Mouse (Mus musculus): Measurements from ENCODE around the gene 2310057M21Rik.

The 2310057M21Rik gene

GRCm38 (mm10) chr7:131322192-131322591 lies 40.4 kb downstream of the 2310057M21Rik start, which contains the start of gene Cuzd1:
TSS of gene Cuzd1 (minus strand) at chr7:131322292.
- no peak for DNase-seq (ENCODE audit: low spot score in 2 of 2)

- no peak for DNase-seq (ENCODE audit: low spot score in 2 of 2)
Observed at GRCm38 (mm10) chr7:131318340-131318739, 44.2 kb downstream of the 2310057M21Rik start.

DNA sequence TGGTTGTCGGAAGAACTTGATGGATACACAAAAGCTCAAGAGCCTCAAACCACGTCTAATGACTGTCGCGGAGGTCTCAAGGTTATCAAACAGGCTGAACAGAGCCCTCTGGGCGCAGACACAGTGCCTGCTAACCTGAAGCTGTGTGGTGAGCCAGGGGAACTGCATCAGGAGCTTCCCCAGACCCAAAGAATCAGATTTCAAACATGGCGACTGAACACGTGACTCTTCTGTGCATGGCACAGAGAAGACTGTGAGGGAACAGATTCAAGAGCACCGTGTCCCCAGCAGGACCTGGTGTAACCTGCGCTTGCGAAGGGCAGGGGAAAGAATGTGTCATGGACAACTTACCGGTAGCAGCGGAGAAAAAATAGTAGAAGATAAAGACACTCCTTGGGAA lies 45.0 kb downstream of the 2310057M21Rik start:
- no peak for DNase-seq (ENCODE audit: low spot score in 2 of 2)

- no peak for DNase-seq (ENCODE audit: low spot score in 2 of 2)
Observed at GRCm38 (mm10) chr7:131314493-131314892, 48.1 kb downstream of the 2310057M21Rik start.

DNA sequence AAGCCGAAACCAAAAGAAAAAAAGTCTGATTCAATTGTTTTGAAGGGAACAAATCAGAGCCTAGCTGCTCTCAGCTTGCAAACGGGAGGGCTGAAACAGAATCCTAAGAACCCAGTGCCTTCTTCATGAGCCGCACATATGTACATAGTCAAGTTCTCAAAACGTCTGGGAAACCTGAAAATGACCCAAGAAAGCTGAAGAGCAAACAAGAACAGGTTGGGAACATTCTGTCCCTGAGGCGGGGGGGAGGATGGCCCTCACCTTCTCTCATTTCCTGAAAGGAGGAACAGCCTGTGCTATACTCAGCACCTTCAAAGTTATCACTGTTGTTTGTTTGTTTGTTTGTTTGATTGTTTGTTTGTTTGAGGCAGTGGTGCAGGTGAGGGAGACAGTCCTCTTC lies 55.8 kb downstream of the 2310057M21Rik start:
- no peak for DNase-seq (ENCODE audit: low spot score in 2 of 2)

GRCm38 (mm10) chr7:131303340-131303739 lies 59.2 kb downstream of the 2310057M21Rik start:
- DNase-seq (ENCODE audit: low spot score in 2 of 2) = no peak

DNA sequence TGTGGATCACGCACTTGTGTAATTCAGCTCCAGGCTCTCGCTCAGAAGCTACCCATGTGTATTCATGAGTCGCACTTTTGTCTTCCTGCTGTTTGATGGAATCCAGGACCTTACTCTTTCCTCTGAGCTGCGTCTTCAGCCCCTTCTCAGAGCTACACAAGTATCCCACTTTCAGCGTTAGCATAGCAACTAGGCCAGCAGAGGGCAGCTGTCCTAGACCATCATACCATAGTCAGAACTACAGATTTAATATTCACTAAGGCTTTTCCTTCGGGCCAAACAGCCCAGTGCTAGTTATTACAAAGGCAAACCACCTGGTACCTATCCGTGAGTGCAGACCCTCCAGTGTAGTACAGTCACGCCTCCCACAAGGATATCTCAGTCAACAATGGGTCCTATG lies 65.4 kb downstream of the 2310057M21Rik start:
- no peak for DNase-seq (ENCODE audit: low spot score in 2 of 2)
